In the genomic region with DNA sequence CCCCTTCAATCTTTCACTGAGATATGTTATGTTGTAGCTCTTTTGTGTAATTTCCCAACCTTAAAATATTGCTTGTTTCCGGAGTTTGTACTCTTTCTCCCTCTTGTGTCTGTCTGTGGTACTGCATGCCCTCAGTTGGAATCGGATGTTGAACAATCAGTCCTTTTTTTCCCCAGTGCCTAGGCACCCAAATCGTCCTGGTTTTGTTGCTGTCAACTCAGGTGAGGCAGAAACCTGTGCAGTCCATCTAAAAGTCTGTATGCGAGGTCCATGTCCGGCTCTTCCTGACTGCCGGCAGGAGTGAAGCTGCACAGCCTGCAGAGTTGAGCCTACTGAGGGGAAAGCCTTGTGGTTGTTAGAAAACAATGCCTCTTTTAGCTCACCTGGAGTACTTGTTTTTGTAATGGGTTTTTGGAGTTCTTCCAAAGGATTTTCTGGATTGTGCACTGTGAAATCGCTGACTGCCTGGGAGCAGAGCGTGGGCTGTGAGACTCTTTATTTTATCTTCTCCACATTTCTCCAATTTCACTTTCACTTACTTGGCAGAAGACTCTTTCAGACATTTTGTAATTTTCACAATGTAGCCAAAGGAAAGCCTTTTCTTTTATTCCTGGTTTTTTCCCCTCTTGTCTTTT, we compare ENCODE assay signal across 9 mouse cellular contexts. TPM values are rescaled to one million over a fixed set of nuclear protein-coding genes. Genes with fewer than 3 reads are reported as not detected.
A peak's percentile ranks its signal among the peaks of the same experiment; 100 is the strongest.
DNase-seq lines count a peak whose midpoint lies in the region; ATAC-seq and TF ChIP-seq lines count a peak whose summit lies in the region.
"Had no signal": no experiment of that assay in that cellular context is flagged by ENCODE, and none has a peak within 500 bp of the region (broad histone marks: within the 10 kb centered on the region; RNA-seq: fewer than 3 reads in every experiment).

No protein-coding gene starts in this region.

- no peaks in the 10 kb centered on the region for H3K4me1 ChIP-seq in intestine, postnatal 0 days (replicated peaks; ENCODE audit: control insufficient read depth, insufficient read depth, low read length)
- no peaks in the 10 kb centered on the region for H3K4me1 ChIP-seq in intestine, embryonic 15.5 days (replicated peaks)
- peaks cover 2% of the 10 kb centered on the region; the same call in 1 of the 2 replicates for H3K4me1 ChIP-seq in cortical plate, adult 2 months (ENCODE audit: control insufficient read depth, insufficient read depth, low read length)
- H3K4me1 ChIP-seq in heart, postnatal 0 days (ENCODE audit: control insufficient read depth, insufficient read depth): no peaks in the 10 kb centered on the region
- H3K4me1 ChIP-seq: stomach, embryonic 15.5 days had no signal

- no peak overlapping the region for H3K27ac ChIP-seq in intestine, postnatal 0 days (ENCODE audit: low read depth, low read length)
- H3K27ac ChIP-seq in intestine, embryonic 15.5 days: no peak overlapping the region
- no peak overlapping the region for H3K27ac ChIP-seq in cortical plate, adult 2 months (ENCODE audit: insufficient read depth, low read length)
- no peak overlapping the region for H3K27ac ChIP-seq in heart, postnatal 0 days (ENCODE audit: low read depth)
- H3K27ac ChIP-seq: stomach, embryonic 15.5 days had no signal

- no peak overlapping the region for H3K4me2 ChIP-seq in intestine, postnatal 0 days (replicated peaks; ENCODE audit: low read depth)
- no peak overlapping the region for H3K4me2 ChIP-seq in intestine, embryonic 15.5 days (replicated peaks)
- no peak overlapping the region for H3K4me2 ChIP-seq in heart, postnatal 0 days (ENCODE audit: low read depth, low read length)
- H3K4me2 ChIP-seq: stomach, embryonic 15.5 days had no signal

- H3K27me3 ChIP-seq in intestine, postnatal 0 days (replicated peaks; ENCODE audit: control insufficient read depth, insufficient read depth, low read length): no peaks in the 10 kb centered on the region
- no peaks in the 10 kb centered on the region for H3K27me3 ChIP-seq in intestine, embryonic 15.5 days (replicated peaks)
- no peaks in the 10 kb centered on the region for H3K27me3 ChIP-seq in heart, postnatal 0 days (ENCODE audit: control insufficient read depth, insufficient read depth, low read length)
- H3K27me3 ChIP-seq: stomach, embryonic 15.5 days had no signal

- ATAC-seq in intestine, postnatal 0 days: no peak
- ATAC-seq in intestine, embryonic 15.5 days: no peak
- ATAC-seq in heart, postnatal 0 days (ENCODE audit: insufficient read depth, low read depth): no peak

- peak; percentile 93 for TF ChIP-seq CTCF in intestine, postnatal 0 days (IDR thresholded peaks at IDR 0.05; ENCODE audit: low read depth)
- TF ChIP-seq CTCF in cortical plate, adult 2 months (IDR thresholded peaks at IDR 0.05; ENCODE audit: extremely low read depth, insufficient read depth, low read length): peak; percentile 73; the same call in 1 of the 2 replicates
- TF ChIP-seq CTCF in heart, postnatal 0 days (IDR thresholded peaks at IDR 0.05; ENCODE audit: low read depth): peak; percentile 84

- peaks cover 45% of the 10 kb centered on the region for H3K36me3 ChIP-seq in intestine, postnatal 0 days (ENCODE audit: control insufficient read depth, insufficient read depth)
- H3K36me3 ChIP-seq in intestine, embryonic 15.5 days: peaks cover 12% of the 10 kb centered on the region
- H3K36me3 ChIP-seq in heart, postnatal 0 days (replicated peaks; ENCODE audit: control insufficient read depth, insufficient read depth, low read length): peaks cover 42% of the 10 kb centered on the region

- WGBS in intestine, postnatal 0 days: 52% methylated on average over 8 of the region's 8 CpGs
- WGBS in intestine, embryonic 15.5 days: 57% methylated on average over 8 of the region's 8 CpGs
- WGBS in heart, postnatal 0 days: 56% methylated on average over 8 of the region's 8 CpGs

- peak; percentile 58 to 64 for DNase-seq in adrenal gland, adult 18-20 months (ENCODE audit: low spot score in 2 of 2)
- peak; percentile 34 for DNase-seq in heart, postnatal 0 days (ENCODE audit: low spot score)
- peak; percentile 13 to 79 for DNase-seq in left cerebral cortex, adult 9 months (ENCODE audit: low spot score in 2 of 2)
- DNase-seq in natural killer cell, adult 2 months (ENCODE audit: low spot score in 2 of 2): peak; percentile 53 to 67
- DNase-seq in testis, postnatal 14 days (ENCODE audit: low spot score): peak; percentile 12

- H3K4me3 ChIP-seq in intestine, postnatal 0 days (ENCODE audit: low read depth, low read length): no peak overlapping the region
- H3K4me3 ChIP-seq in intestine, embryonic 15.5 days (replicated peaks): no peak overlapping the region
- no peak overlapping the region for H3K4me3 ChIP-seq in cortical plate, adult 2 months (ENCODE audit: insufficient read depth, low read length)
- no peak overlapping the region for H3K4me3 ChIP-seq in heart, postnatal 0 days (ENCODE audit: low read depth, low read length)
- H3K4me3 ChIP-seq: stomach, embryonic 15.5 days had no signal

- no peak for TF ChIP-seq EP300 in heart, postnatal 0 days (IDR thresholded peaks at IDR 0.05; ENCODE audit: low read depth)

- no peak overlapping the region for H3K9ac ChIP-seq in intestine, postnatal 0 days (ENCODE audit: low read depth, low read length)
- no peak overlapping the region for H3K9ac ChIP-seq in intestine, embryonic 15.5 days
- no peak overlapping the region for H3K9ac ChIP-seq in heart, postnatal 0 days (replicated peaks; ENCODE audit: low read depth, low read length)
- H3K9ac ChIP-seq: stomach, embryonic 15.5 days had no signal

- TF ChIP-seq POLR2A in cortical plate, adult 2 months (IDR thresholded peaks at IDR 0.05; ENCODE audit: extremely low read depth, insufficient read depth, low read length): no peak

- H3K9me3 ChIP-seq in intestine, postnatal 0 days (ENCODE audit: control insufficient read depth): no peaks in the 10 kb centered on the region
- no peaks in the 10 kb centered on the region for H3K9me3 ChIP-seq in intestine, embryonic 15.5 days
- no peaks in the 10 kb centered on the region for H3K9me3 ChIP-seq in heart, postnatal 0 days (replicated peaks; ENCODE audit: control insufficient read depth, low read length)
- H3K9me3 ChIP-seq: stomach, embryonic 15.5 days had no signal

RNA-seq across cellular contexts. Expression of a gene that starts 11.4 kb away (rescaled TPM):
- 296 and 317 TPM in 2 replicates for polyA plus RNA-seq in intestine, postnatal 0 days (2015; fragmentation: Nextera tagmentation; extraction: Ambion mirVana)
- polyA plus RNA-seq in intestine, embryonic 15.5 days (2015; fragmentation: Nextera tagmentation; extraction: Ambion mirVana): 162 and 172 TPM in 2 replicates
- total RNA-seq in adrenal gland, adult 18-20 months (2021): 100 to 1,000 TPM; 165 to 203 TPM
- 79.0 and 80.3 TPM in 2 replicates for polyA plus RNA-seq in cortical plate, adult 2 months (2012; rRNA removed)
- 44.9 and 73.9 TPM in 2 replicates for total RNA-seq in heart, postnatal 0 days (2014; rRNA removed; ENCODE audit: low replicate concordance)
- 126 and 128 TPM in 2 replicates for polyA plus RNA-seq in heart, postnatal 0 days (2015; fragmentation: Nextera tagmentation; extraction: Ambion mirVana)
